Mouse (Mus musculus): ENCODE data around the gene Gm1979.
A peak's percentile ranks its signal among the peaks of the same experiment; 100 is the strongest.
"Not testable (repeated sequence)": the region's sequence is repeated elsewhere in the genome, so short reads cannot be mapped to it uniquely, and the experiment has no call there.

Gm1979 gene

GRCm38 (mm10) chr5:26004698-26005097 lies at the start of gene Gm1979:
Gene Gm1979 (minus strand): TSS chr5:26004798.
- not testable (repeated sequence) for DNase-seq (ENCODE audit: inconsistent age in 2 of 2, low spot score in 1 of 2)

- not testable (repeated sequence) for DNase-seq (ENCODE audit: inconsistent age in 2 of 2, low spot score in 1 of 2)
Observed at GRCm38 (mm10) chr5:26039458-26039857, 34.9 kb upstream of the Gm1979 start, which contains the start of gene Speer4a. Gene Speer4a (minus strand): TSS chr5:26039558.

GRCm38 (mm10) chr5:26022816-26023215 lies 18.2 kb upstream of the Gm1979 start, which contains the start of gene Gm5862:
Gene Gm5862 (minus strand): TSS chr5:26022916.
- DNase-seq (ENCODE audit: inconsistent age in 2 of 2, low spot score in 1 of 2), result not testable (repeated sequence)

- not testable (repeated sequence) for DNase-seq (ENCODE audit: inconsistent age in 2 of 2, low spot score in 1 of 2)
Observed at GRCm38 (mm10) chr5:26007697-26008096, 3.1 kb upstream of the Gm1979 start.

- peak; percentile 40 to 75 for DNase-seq (ENCODE audit: inconsistent age in 2 of 2, low spot score in 1 of 2)
Observed at GRCm38 (mm10) chr5:26006937-26007695, 2.5 kb upstream of the Gm1979 start.

- not testable (repeated sequence) for DNase-seq (ENCODE audit: inconsistent age in 2 of 2, low spot score in 1 of 2)
Observed at GRCm38 (mm10) chr5:25988550-25988949, 16.0 kb downstream of the Gm1979 start, which contains the start of gene Gm21698. Gene Gm21698 (minus strand): TSS chr5:25988650.

GRCm38 (mm10) chr5:25972563-25972962 lies 32.0 kb downstream of the Gm1979 start, which contains the start of gene Gm21680:
Gene Gm21680 (minus strand): TSS chr5:25972663.
- DNase-seq (ENCODE audit: inconsistent age in 2 of 2, low spot score in 1 of 2), result not testable (repeated sequence)

GRCm38 (mm10) chr5:25957050-25957449 lies 47.5 kb downstream of the Gm1979 start:
- DNase-seq (ENCODE audit: inconsistent age in 2 of 2, low spot score in 1 of 2), result peak in 1 of 2 experiments; percentile 24

GRCm38 (mm10) chr5:25956611-25957010 lies 48.0 kb downstream of the Gm1979 start:
- DNase-seq (ENCODE audit: inconsistent age in 2 of 2, low spot score in 1 of 2), result peak in 1 of 2 experiments; percentile 22

- DNase-seq (ENCODE audit: inconsistent age in 2 of 2, low spot score in 1 of 2), result not testable (repeated sequence)
Observed at GRCm38 (mm10) chr5:25954317-25954716, 50.3 kb downstream of the Gm1979 start, which contains the start of gene Gm21671. Gene Gm21671 (minus strand): TSS chr5:25954417.
